Mouse (Mus musculus) gonadal fat pad, adult 2 months (tissue): Measurements from ENCODE around the gene Sfn. TPM values are rescaled to one million over a fixed set of nuclear protein-coding genes. Genes with fewer than 3 reads are reported as not detected.

Experiments used
- DNase-seq: peaks from one replicate; pipeline ENCODE4 v3.0.0-alpha.2; 2012; ENCODE audit warnings: low read depth
- polyA plus RNA-seq: library from polyadenylated mRNA; depleted of rRNA; stranded (reverse); fragments of >200 nt; gene quantifications from 2 replicates; pipeline ENCODE4 v1.2.3, GENCODE M21; 2012

The Sfn gene
- polyA plus RNA-seq, 1 experiment = 29.2 TPM

GRCm38 (mm10) chr4:133619473-133620136, 17.6 kb upstream of the Sfn start:
- no peak for DNase-seq

GRCm38 (mm10) chr4:133617936-133618335, 16.0 kb upstream of the Sfn start:
- no peak for DNase-seq

GRCm38 (mm10) chr4:133615416-133615815, 13.4 kb upstream of the Sfn start:
- no peak for DNase-seq

GRCm38 (mm10) chr4:133614274-133614761, 12.3 kb upstream of the Sfn start:
- no peak for DNase-seq

DNA sequence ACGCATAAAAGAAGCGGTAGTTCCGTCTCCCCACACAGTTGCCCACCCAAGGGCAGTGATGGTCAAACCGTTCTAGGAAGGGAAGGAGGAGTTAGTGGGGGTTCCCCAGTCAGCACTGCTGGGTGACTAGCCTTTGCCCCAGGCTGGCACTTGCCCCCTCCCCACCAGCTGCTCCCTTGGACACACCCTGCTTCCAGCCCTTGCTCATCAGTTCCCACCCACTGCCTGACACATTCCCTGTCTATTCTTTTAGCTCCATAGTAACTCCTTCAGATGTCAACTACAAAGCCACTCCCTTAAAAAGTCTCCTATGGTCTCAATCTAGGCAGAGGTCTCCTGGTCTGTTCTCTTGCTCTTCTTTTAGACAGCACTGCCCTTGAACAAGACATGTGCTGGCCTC, 11.9 kb upstream of the Sfn start:
- DNase-seq = no peak

DNA sequence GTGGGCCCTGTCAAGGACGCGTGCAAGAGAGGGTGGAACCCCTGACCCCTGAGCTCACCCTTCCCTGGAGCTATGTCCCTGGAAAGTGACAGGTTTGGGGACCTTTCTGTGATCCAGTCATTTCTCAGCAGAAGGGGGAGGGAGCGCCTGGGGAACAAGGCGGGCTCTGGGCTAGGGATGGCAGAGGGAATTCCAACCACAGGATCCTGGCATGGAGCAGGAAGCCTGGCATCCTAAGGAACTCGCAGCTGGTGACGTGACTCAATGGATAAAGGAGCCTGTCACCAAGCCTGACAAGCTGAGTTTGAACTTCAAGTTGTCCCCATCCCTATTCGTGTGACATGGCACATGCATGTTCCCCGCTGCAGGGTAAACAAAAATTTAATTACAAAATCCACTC, 11.1 kb upstream of the Sfn start:
- DNase-seq = no peak

DNA sequence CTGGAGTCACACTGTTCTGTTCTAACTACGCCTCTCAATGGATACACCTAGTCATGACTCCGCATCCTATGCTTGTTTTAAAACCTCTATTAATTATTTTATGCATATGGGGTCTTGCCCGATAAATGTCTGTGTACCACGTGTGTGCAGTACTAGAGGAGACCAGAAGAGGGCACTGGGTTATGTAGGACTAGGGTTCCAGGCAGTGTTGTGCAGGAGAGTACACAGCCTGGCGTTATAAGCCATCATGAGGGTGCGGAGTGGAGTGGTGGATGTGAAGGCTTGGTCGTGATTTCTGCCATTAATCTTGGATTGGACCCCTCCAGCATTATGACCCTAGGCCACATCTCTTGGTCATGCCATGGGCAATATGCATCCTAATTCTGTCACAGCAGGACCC, 10.4 kb upstream of the Sfn start:
- no peak for DNase-seq

- no peak for DNase-seq
These were observed 9.8 kb upstream of the Sfn start for GRCm38 (mm10) chr4:133611815-133612214.

DNA sequence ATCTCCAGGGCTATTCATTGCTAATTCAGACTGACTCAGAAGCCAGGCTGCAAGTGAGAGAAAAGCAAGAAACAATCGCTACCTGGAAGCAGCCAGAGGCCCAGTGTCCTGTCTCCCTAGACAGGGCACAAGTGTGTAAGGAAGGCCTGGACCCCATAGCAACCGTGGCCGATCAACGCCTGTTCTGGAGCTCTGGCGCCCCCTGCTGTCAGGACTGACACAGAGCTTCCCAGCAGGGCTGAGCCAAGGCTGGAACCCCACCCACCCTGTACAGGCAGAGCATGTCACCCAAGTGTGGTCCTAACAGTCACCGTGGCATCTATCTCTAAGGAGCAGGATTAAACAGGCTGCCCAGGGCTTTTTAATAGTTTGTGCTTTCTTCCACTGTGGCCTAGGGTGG, 7.8 kb upstream of the Sfn start:
- DNase-seq = no peak

DNA sequence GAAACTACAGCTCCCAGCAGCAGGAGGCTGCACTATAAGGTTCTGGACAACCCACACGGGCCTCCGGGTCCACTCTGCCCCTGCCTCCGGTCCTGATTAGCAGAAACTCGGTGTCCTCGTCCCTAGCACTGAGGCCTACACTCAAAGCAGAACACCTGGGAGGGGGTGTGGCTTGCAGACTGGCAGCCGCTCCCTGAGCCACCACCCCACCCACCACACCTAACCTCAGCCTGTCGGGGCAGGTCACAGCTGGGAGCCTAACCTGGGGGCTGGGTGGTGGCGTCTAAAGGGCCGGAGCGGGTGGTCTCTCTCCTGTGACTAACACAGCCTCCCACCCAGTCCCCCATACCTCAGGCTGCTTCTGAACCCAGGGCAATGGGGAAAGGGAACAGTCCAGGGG, 5.3 kb upstream of the Sfn start:
- no peak for DNase-seq

- DNase-seq = no peak
These were observed 3.4 kb upstream of the Sfn start for GRCm38 (mm10) chr4:133605330-133605729.

- DNase-seq = no peak
These were observed 2.9 kb upstream of the Sfn start for GRCm38 (mm10) chr4:133604856-133605255.

- DNase-seq = no peak
These were observed 2.2 kb upstream of the Sfn start for GRCm38 (mm10) chr4:133604175-133604574.

- no peak for DNase-seq
These were observed 1.1 kb upstream of the Sfn start for GRCm38 (mm10) chr4:133603056-133603455.

- no peak for DNase-seq
These were observed 1.7 kb downstream of the Sfn start for GRCm38 (mm10) chr4:133600306-133600705.

DNA sequence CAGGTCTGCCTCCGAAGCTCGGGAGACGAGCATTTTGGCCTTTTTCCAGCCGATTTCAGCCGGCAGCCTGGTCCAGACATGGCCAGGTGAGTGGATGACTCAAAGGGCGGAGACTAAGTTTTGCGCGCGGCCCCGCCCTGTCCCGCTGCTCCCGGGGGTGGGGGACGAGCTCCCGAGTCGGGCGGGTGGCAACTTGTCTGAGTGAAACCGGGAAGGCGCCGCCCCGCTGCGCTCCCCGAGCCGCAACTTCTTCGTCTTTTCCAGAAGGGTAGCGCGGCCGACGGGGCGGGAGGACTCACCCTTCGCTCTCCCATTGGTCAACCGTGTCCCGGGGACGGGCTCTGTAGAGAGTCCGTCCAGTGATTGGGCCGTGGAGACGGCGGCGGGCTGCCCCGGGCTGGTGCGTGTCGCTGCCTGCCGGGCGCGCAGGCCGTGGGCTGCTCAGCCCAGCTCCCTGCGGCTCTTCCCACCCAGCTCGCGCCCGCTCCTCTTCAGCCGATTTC, 2.3 kb downstream of the Sfn start:
- DNase-seq = no peak

DNA sequence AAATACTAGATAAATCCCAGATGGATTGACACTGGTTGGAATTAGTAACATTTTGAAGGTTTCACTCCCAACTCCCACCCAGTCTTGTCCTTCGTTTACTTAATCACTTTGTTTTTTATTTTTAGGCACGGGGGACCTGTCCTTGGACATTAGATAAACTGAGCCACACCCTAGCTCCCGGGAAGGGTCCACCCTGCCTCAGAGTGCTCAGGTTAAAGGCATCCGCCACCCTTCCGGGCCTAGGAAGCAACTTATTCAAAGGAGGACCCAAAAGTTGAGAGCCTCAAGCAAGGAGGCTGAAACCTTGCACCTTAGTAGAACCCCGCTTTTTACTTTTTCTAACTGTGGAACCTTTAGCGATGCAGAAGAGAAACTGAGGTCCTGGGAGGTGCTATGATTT, 2.9 kb downstream of the Sfn start:
- no peak for DNase-seq

DNA sequence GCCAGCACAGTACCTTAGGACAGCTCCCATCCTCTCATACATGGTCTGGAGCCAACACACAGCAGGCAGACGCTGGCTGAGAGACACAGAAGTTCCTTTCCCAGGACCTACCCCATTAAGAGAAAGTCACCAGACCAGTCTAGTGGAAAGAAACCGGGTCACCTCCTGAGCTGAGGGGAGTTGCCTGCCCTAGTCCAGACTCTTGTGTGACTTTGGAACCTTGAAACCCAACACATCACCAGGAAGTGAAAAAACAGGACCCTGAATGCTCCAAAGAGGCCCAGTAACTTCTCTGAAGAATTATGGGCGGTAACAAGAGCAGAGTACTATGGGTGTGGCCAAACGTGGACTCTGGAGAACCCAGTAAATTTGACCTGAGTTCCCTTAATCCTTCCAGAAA, 3.4 kb downstream of the Sfn start:
- no peak for DNase-seq

DNA sequence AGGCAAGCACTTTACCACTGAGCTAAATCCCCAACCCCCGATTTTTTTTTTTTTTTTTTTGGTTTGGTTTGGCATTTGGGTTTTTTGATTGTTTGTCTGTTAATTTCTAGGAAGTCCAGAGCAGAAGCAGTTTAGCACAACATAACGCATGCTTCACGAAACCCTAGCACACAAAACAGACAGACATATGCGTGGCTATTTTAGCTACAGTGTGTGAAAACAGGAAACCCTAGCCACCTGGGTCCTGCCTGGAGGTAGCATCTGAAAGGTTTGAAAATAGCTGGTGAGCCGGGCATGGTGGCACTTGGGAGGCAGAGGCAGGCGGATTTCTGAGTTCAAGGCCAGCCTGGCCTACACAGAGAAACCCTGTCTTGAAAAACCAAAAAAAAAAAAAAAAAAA, 5.9 kb downstream of the Sfn start:
- no peak for DNase-seq

GRCm38 (mm10) chr4:133595538-133595937, 6.4 kb downstream of the Sfn start:
- no peak for DNase-seq

- no peak for DNase-seq
These were observed 9.4 kb downstream of the Sfn start for GRCm38 (mm10) chr4:133592570-133592969.

GRCm38 (mm10) chr4:133584059-133584951, 17.7 kb downstream of the Sfn start, which contains the start of gene Gpn2:
Gene Gpn2 (plus strand): TSS chr4:133584362.
- DNase-seq = no peak

GRCm38 (mm10) chr4:133583690-133584058, 18.3 kb downstream of the Sfn start:
- DNase-seq = no peak
